Mouse (Mus musculus) lung, postnatal 10 days (tissue): ENCODE measurements around the gene Klf8.
"Not testable (repeated sequence)": the region's sequence is repeated elsewhere in the genome, so short reads cannot be mapped to it uniquely, and the experiment has no call there.

Experiments used
- DNase-seq: peaks from one replicate; pipeline ENCODE4 v3.0.0; 2021

Gene Klf8

DNA sequence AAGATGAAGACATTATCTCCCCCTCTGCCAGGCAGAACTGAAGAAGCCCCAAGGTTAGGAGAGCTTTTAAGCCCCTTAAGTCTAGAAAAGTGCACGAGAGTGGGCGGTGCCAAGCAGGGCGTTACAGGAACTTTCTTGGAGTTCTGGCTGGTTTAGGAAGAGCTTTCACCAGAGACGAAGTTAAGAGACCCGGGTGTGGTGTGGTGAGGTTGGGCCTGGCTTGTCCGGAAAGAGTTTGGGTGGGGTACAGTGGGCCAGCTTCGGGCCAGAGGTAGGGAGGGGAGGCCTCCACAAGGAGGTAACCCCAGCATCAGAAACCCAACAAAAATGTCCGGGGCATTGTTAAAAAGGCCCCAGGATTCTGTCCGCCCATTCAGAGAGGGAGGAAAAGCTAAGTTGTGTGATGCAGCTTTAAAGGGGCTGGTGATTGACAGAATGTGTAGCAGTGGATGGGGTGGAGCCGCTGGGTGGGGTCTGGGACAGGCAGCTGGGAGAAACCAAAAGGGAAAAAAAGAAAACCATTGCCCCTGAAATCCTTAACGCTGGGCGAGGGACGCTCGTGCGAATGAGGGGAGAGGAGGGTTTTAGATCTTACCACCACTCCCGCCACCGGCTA is at the start of gene Klf8:
TSS of gene Klf8 (plus strand) at position 163 of the 616 bp plus-strand sequence.
- peak; percentile 11 for DNase-seq

DNA sequence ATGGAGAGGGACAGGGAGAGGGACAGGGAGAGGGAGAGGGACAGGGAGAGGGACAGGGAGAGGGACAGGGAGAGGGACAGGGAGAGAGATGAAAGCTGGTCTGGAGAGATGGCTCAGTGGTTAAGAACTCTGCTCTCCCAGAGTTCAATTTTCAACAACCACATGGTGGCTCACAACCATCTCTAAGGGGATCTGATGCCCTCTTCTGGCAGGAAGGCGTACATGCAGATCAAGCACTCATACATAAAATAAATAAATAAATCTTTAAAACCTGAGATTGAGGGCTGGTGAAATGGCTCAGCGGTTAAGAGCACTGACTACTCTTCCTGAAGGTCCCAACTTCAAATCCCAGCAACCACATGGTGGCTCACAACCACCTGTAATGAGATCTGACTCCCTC is 38.1 kb upstream of the Klf8 start:
- peak; percentile 10 for DNase-seq

DNA sequence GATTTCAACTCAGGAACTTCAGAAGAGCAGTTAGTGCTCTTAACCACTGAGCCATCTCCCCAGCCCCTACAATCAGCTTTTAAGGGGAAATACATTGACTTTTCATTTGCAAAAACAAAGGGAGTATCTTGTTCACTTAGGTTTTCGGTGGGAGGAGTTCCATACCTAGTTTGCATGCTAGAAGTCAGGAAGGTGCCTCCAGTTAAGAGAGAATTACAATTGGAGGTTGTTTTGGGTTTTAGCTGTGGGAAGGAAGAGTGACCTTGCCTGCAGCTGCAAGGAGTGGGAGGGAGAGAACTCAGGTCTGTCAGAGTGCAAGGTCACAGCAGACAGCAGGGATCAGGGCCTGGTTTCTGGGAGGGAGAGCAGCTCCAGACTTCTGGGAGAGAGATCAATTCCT is 26.2 kb upstream of the Klf8 start:
- no peak for DNase-seq

DNA sequence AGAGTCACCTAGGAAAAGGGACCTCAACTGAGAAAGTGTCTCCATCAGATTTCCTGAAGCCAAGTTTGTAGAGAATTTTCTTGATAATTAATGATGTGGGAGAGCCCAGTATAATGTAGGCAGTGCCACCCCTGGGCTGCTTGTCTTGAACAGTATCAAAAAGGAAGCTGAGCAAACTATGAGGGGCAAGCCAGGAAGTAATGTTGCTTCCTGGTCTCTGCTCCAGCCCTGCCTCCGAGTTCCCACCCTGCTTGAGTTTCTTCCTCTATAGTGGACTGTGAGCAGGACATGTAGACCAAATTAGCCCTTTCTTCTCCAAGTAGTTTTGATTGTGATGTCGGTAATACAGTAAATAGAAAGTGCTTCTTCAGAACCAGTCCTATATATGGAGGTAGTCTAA is 6.0 kb upstream of the Klf8 start:
- peak; percentile 1 for DNase-seq

DNA sequence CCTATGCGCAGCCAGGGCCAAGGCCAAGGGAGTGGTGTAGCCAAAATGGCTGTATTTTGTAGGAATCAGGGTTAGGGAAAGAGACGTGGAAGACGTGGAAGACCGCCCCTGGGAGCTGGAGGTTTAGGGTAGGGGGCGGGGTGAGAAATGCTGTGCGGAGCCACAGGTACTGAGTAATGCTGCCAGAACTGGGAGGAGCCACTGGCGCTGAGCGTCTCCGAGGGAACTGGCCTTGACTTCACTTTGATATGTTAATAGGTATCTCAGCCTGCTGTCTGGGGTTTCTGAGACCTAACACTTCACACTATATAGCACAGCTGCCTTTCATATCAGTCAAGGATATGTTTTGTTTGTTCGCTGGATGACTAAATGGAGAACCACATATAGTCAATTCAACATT is 4.0 kb upstream of the Klf8 start:
- DNase-seq: no peak

DNA sequence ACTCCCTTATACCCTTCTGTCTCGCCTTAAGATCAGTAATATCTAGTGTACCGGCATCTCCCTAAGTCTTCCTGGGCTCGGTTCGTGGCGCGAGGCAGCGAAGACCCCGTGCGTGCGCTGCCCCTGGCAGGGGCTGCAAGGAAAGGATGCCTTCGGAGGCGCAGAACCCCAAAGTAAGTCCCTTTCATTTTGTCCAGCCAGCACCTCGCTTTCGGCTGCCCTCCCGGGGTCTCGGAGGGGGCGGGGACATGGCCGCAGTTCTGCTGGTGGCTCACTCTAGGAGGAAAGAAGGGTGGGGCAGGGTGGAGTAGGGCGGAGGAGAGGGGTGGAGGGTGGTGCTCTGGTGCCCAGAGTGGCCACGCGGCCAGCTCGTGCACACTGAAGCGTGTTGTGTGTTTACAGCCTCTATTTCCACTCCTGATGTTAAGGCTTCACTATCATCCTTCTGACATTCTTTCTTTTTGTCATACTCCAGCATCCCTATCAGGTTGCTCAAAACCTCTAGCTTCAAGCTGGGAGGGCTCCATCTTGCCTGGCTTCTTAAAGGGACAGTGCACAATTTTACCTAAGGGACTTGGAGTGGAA is 746 bp downstream of the Klf8 start:
- DNase-seq: peak; percentile 20

DNA sequence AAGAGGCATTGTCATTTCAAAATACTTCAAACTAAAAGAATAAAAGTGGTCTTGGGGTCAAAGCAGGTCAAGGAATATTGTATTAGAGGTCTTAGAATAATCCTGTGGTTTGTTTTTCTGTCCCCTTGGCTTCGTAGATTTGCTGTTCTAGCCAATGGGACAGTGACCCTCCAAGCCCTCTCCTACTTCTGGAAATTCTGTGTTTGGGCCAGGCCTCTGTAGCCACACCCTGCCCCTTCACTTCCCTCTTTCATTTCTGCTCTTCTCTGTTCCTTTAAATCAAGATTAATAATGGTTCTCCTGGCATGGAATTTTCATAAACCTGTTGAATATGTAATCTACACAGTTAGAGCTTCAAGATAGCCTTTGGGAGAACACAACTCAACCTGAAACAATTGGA is 17.0 kb downstream of the Klf8 start:
- no peak for DNase-seq

DNA sequence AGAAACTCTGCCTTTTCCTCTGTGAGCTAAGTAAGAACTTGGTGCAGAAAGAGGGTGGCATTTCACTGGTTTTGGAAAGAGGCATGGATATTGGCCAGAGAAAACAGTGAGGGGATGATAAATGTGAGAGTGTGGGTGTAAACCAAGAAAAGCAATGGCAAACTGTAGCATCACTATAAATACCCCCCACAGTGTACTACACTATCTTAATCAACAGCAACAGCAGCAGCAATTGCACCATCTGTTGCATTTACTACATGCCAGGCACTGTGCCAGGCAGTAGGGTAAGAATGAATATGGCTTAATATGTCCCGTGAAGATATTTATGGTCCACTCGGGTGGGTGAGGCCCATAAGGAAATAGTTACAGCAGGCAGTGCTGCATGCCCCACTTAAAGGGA is 18.2 kb downstream of the Klf8 start:
- DNase-seq: no peak

DNA sequence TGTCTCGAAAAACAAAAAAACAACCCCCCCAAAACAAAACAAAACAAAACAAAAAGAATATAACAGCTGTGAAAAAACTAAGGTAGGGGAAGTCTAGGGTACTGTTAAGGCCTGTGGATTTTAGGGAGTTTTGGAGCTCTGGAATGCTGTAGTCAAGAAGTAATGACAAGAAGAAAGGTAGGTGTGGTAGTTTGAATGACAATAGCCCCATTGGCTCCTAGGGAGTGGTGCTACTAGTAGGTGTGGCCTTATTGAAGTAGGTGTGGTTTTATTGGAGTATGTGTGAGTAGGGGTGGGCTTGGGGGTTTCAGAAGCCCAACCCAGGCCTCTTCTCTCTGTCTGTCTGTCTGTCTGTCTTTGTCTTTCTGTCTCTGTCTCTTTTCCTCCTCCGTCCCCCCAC is 44.9 kb downstream of the Klf8 start:
- no peak for DNase-seq

DNA sequence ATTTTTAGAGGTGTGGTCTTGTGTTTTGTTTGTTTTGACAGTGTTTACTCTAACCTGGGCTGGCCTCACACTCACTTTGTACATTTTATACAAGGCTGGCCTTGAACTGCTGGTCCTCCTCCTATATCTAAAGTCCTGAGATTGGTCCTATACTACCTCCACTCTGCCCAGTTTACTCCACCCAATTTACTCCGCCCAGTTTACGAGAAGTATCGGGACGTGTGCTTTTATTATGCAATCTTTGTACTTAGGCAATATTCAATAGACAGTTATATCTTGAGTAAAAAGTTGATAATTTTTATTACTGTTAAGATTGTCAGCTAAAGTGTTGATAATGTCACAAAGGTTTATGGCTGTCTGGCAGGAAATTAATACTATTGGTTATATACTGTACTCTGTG is 74.1 kb downstream of the Klf8 start:
- no peak for DNase-seq

DNA sequence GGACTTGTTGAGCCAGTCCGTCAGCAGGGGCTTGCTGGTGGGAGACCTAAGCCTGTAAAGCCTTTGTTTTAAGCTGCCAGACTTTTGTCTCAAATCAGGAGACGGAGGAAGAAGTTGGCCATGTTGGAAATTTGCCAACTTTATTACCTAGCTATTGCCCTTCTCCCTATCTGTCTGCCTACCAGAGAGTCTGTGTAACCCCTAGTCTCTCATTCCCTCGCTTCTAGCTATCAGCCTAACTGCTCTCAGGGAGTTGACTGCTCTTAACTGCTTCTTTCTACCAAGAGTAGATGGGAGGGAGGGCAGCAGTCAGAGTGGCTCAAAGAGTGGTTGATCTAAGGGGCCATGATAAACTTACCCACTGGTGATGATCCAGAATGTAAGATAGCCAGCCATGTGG is 85.8 kb downstream of the Klf8 start:
- no peak for DNase-seq

DNA sequence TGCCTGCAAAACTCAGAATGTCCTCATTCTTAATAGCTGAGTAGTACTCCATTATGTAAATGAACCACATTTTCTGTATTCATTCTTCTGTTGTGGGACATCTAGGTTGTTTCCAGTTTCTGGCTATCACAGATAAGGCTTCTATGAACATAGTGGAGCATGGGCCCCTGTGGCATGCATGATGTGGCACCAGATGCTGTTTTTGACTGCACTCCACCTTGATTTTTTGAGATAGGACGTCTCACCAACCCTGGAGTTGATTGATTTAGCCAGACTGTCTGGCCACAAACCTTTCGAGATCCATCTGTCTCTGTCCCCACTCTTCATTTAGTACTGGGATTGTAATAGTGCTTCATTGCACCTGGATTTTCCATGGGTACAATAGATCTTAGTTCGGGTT is 96.9 kb downstream of the Klf8 start:
- DNase-seq: not testable (repeated sequence)

DNA sequence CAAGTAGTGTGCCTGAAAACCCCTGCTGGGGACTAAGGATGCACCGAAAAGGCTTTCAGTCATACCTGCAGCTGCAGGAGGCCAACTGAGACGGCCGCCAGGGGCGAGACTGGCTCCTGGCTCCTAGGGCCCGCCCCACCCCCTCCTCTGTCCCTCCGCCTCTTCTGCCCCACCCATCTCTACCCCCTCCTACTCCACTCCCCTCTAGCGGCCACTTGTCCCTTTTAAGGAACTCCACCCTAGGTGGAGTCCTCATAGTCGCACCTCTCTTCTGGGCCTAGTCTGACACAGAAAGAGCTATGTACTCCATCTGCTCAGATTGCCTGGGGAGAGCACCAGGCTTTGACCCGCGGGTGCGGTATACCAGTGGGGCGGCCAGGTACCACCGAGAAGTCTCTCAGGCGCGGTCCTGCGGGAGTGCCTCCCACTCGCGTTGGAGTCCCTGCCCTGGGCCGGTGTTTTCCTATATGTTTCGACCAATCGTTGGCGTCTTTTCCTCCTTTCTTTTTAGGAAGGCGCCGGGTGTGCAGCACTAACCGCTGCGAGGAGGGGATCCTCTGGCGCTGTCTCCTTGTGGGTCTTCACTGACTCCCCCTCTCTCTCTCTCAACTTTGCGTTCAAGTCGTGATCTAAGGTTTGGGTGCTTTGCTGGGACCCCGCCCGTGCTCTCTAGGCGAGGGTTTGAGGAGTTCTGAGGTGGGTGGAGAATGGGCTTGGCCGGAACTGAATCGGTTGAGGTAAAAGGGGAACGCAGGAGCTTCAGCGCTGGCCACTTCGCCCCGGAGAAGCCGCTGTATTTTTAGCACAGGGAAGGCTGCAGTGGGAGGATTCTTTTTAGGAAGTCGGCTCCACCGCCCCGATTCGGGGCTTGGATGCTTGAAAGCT is 122.3 kb downstream of the Klf8 start:
- DNase-seq: peak; percentile 55

DNA sequence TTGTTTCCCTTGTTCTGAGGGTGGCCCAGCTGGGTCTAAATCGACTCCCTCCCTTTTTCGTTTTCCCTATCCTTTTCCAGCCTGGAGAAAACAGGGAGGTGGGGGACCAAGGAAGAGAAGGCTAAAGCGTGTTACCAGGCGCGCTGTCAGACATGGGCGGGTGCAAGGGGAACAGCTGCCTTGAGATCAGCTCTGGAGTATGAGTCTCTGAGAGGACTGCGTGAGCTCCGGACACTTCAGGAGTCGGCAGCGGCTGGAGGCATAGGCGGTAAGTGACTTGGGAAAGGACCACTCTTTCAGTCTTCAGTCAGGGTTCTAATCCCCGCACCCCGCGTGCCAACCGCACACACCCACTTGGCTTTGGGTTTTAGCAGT is 122.9 kb downstream of the Klf8 start:
- DNase-seq: peak; percentile 8

DNA sequence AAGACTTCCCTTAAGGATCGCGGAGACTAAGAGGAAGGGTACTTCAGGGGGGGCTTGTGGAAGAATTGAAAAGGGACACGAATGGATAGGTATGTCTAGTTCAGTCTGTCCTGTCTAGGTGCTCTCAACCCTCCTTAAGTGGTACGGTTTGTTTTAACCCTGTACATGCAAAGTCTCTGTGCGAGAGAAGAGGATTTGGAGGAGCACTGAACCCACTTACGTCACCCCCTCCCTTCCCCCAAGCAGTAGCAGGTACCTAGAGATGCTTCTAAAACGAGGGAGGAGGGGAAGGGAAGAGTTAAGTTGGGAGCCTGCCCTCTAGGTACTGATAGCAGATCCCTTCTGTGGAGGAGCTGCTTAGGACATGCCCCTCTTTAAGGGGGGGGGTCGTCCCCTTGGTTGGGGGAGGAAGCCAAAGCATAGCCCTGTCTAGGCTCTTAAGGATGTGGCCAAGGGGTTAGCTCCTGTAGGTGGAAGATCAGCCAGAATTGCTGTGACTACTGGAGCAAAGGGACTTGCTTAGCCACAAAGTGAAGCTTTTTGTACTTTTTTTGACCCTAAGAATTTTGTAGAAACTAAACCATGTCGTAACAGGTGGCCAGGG is 123.5 kb downstream of the Klf8 start:
- no peak for DNase-seq

DNA sequence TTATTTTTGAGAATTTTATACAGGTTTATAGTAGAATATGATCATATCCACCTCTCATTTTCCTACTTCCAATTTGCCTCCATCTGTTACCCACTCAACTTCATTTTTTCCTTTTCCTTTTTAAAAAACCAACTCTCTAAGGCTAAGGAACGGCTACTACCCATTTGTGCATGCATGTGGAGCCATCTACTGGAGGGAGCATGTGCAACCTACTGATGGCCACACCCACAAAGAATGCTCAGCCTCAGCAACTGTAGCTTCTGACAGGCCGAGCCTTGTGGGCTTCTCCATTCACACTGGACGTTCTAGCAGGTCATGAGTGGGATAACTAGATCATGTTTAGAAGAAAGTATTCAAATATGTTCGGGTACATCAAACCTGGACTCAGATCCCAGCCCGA is 129.5 kb downstream of the Klf8 start:
- DNase-seq: peak; percentile 66

DNA sequence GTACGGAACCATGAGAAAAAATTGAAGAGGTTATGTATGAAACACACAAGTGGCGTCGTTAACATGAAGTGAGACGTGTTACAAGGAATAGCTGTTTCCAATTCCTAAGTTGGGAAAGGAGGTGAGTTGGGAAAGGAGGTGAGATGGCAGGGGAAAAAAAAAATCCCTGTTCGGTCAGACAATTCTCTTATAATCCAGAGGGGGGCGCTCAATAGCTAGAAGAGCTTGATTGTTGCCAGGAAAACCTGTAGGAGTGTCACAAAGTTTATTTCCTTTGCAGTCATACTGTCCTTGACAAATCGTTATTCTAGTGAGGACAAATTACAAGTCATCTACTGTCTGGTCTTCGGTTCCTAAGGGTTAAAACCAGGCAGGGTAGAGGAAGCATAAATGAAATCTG is 132.5 kb downstream of the Klf8 start:
- no peak for DNase-seq

DNA sequence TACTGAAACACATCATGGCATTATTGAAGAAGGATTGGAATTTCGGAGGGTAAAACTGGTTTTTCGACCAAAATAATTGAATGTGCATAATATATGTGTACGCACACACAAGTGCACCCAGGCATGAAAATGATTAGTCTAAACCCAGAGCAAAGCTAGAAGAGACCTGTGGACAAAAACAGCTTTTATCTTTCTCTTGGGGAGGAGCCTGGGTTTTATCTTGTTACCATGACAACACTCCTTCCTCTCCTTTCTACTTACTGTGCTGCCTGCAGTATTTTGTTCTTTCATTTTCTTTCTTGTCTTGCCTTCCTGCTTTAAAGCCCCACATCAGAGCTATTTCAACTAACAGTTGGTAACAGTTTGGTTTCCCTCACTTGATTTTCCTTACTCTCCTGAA is 137.8 kb downstream of the Klf8 start:
- DNase-seq: no peak

DNA sequence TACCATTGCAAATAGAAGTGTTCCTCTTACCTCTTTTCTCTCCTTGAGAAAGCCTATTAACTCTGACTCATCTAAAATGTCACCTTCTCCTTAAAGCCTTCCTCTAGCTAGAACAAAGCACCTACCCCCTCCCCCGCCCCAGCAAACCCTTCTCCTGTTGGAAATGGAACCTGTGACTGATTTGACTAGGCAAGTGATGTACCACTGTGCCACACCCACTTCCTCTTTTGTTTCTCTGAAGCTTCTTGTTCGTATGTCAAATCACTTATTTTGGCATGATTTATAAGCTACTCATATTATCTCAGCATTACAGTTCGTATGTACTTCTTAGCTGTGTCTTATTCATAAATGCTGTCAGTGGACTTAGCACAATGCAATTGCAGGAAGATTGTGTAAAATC is 144.5 kb downstream of the Klf8 start:
- no peak for DNase-seq

DNA sequence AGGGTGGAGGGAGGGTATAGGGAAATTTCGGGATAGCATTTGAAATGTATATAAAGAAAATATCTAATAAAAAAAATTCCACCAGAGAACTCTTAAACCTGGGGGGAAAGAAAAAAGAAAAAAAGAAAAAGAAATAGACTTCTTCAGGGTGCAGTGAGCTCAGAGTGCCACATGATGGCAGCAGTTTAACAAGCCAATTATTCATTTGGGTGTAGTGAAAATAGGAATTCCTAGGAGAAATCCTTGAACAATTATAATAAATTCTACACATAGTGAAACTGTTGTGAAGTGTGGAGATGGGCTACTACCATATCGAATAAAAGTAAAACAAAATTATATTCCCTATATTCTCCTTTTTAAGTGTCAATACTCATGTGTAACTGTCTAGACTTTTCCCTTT is 152.0 kb downstream of the Klf8 start:
- peak; percentile 5 for DNase-seq

DNA sequence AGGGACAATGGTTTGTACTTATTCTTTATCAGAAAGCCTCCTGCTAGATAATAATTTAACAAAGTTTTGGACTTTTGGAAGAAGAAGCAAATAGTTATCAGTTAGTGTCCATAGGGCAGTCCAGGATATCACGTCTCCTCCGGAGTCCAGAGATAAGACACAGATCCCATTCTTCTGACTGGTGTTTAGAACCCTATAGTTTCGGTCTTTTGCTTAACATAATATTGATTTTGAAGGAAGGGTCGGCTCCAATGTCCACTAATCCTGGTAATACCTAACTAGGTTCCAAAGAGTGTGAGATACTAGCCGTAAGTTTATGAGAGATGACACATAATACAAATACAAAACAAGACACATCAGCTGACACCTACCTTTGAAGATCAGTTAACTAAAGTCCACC is 179.8 kb downstream of the Klf8 start:
- DNase-seq: no peak

DNA sequence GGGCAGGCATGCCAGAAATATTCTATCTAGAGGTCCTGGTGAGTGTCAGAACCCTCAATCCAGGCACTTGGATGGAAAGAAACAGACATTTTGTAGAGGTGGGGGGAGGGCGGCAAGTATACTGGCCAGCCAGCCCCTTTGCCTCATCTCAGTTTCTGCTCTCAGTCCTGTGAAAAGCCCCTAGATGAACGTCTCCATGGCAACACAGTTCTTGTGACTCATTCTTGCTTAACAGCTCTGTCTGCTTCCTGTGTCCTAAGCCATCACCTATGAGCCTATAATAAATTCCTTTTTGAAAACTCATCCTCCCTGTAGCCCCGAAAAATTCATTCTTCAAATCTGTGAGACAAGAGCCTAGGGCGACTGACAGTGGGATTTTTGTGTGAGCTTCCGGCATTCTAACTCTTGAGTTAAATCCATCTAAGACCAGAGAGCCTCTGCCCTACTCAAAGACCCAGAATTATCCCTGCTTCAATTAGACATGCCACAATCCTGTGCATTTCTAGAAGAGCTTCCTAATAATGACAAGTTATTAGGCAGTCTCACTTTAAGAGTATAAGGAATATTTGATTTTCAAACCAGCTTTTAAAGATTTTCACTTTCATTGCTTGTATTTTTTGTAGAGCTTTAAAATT is 196.5 kb downstream of the Klf8 start:
- no peak for DNase-seq

DNA sequence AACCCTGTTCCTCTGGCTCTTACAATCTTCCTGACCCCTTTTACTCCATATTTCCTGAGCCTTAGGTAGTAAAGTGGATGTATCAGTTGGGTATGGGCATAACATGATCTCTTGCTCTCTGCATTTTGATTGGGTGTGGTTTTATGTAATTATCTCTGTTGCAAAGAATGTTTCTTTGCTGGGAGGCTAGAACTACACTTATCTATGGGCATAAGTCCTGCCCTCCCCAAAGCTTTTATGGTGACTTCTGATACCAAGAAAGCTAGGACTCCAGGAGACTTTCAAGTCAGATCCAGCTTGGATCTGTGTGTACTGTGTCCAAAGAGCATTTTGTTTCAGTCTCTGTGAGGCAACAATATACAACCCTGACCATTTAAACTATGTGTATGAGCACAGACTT is 202.3 kb downstream of the Klf8 start:
- no peak for DNase-seq
